9 mouse cellular contexts compared by ENCODE assay signal in the genomic region with DNA sequence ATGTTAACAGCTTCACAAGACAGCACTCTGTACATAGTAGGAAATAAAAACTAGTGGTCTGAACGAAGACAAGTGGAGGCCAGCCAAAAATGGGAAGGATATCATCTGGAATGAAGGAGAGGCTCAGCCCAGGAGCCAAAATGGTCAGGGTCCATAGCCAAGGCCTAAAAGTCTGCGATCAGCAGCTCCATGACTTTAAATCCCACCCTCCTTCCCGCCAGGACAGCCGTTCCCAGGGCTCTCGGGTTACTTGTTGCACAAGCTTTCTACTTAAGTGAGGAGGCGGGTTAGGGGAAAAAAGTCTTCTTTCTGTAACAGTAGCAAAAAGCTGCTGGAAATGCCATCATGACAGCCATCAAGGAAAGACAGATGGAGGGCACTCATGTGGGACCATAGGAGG. TPM values are rescaled to one million over a fixed set of nuclear protein-coding genes. Genes with fewer than 3 reads are reported as not detected.
DNase-seq lines count a peak whose midpoint lies in the region; ATAC-seq lines count a peak whose summit lies in the region.
"Had no signal": no experiment of that assay in that cellular context is flagged by ENCODE, and none has a peak within 500 bp of the region (broad histone marks: within the 10 kb centered on the region; RNA-seq: fewer than 3 reads in every experiment).

No protein-coding gene starts in this region.

- no peaks in the 10 kb centered on the region for H3K27me3 ChIP-seq in heart, embryonic 16.5 days (ENCODE audit: control insufficient read depth, insufficient read depth, low read length)
- H3K27me3 ChIP-seq in limb, embryonic 15.5 days, result no peaks in the 10 kb centered on the region

- peaks cover 28% of the 10 kb centered on the region for H3K4me1 ChIP-seq in heart, embryonic 16.5 days (ENCODE audit: control insufficient read depth, insufficient read depth, low read length)
- peaks cover 25% of the 10 kb centered on the region for H3K4me1 ChIP-seq in limb, embryonic 15.5 days

- no peak overlapping the region for H3K9ac ChIP-seq in heart, embryonic 16.5 days (ENCODE audit: low read length)
- no peak overlapping the region for H3K9ac ChIP-seq in limb, embryonic 15.5 days

- H3K36me3 ChIP-seq in heart, embryonic 16.5 days (ENCODE audit: control insufficient read depth, insufficient read depth), result peaks cover 51% of the 10 kb centered on the region
- H3K36me3 ChIP-seq in limb, embryonic 15.5 days, result peaks cover 81% of the 10 kb centered on the region

- peak; percentile 36 for DNase-seq in adrenal gland, postnatal 10 days
- no peak for DNase-seq in adrenal gland, adult 18-20 months (ENCODE audit: low spot score in 2 of 2)
- peak; percentile 41 for DNase-seq in R1 (ENCODE audit: low read depth, low spot score)
- DNase-seq in natural killer cell, adult 2 months (ENCODE audit: low spot score in 2 of 2), result no peak
- DNase-seq in yolk sac, embryonic 10.5 days (ENCODE audit: low spot score), result no peak
- no peak for DNase-seq in MN1 (ENCODE audit: low spot score)

- peak overlapping the region; percentile 91 for H3K27ac ChIP-seq in heart, embryonic 16.5 days (ENCODE audit: low read length)
- peak overlapping the region; percentile 59 for H3K27ac ChIP-seq in limb, embryonic 15.5 days

- H3K9me3 ChIP-seq in heart, embryonic 16.5 days (replicated peaks; ENCODE audit: control insufficient read depth, low read length), result no peaks in the 10 kb centered on the region
- no peaks in the 10 kb centered on the region for H3K9me3 ChIP-seq in limb, embryonic 15.5 days

- WGBS in heart, embryonic 16.5 days, result 51% methylated on average over 6 of the region's 6 CpGs
- WGBS in limb, embryonic 15.5 days, result 39% methylated on average over 6 of the region's 6 CpGs

- no peak overlapping the region for H3K4me3 ChIP-seq in heart, embryonic 16.5 days (ENCODE audit: low read length)
- no peak overlapping the region for H3K4me3 ChIP-seq in limb, embryonic 15.5 days

- no peak for ATAC-seq in heart, embryonic 16.5 days (replicated peaks; ENCODE audit: extremely low read depth, insufficient read depth, low FRiP score)
- no peak for ATAC-seq in limb, embryonic 15.5 days (ENCODE audit: insufficient number of reproducible peaks, low FRiP score, low TSS enrichment, low read depth)

- H3K4me2 ChIP-seq in heart, embryonic 16.5 days (ENCODE audit: low read depth, low read length), result no peak overlapping the region
- no peak overlapping the region for H3K4me2 ChIP-seq in limb, embryonic 15.5 days

RNA-seq across cellular contexts. Expression of a gene that starts 19.8 kb away (rescaled TPM):
- under 1 TPM in 1 of 2 experiments, not detected in 1; 0.42 TPM for total RNA-seq in adrenal gland, postnatal 10 days (2021)
- under 1 TPM in 1 of 2 experiments, not detected in 1; 0.19 TPM for total RNA-seq in adrenal gland, adult 18-20 months (2021)
- 0.20 and 0.85 TPM in 2 replicates for polyA plus RNA-seq in heart, embryonic 16.5 days (2015; fragmentation: Nextera tagmentation; extraction: Ambion mirVana)
- polyA plus RNA-seq in limb, embryonic 15.5 days (2015; fragmentation: Nextera tagmentation; extraction: Ambion mirVana), result 19.0 and 20.6 TPM in 2 replicates
- total RNA-seq: megakaryocyte-erythroid progenitor cell, adult 5-6 weeks had no signal

RNA-seq across cellular contexts. Expression of a gene that starts 42.5 kb away (rescaled TPM):
- 10 to 100 TPM; 24.9 to 31.7 TPM for total RNA-seq in adrenal gland, postnatal 10 days (2021)
- total RNA-seq in adrenal gland, adult 18-20 months (2021), result 1 to 10 TPM; 5.2 to 8.8 TPM
- polyA plus RNA-seq in heart, embryonic 16.5 days (2015; fragmentation: Nextera tagmentation; extraction: Ambion mirVana), result 8.6 and 8.9 TPM in 2 replicates
- polyA plus RNA-seq in limb, embryonic 15.5 days (2015; fragmentation: Nextera tagmentation; extraction: Ambion mirVana), result 16.7 and 17.5 TPM in 2 replicates
- total RNA-seq: megakaryocyte-erythroid progenitor cell, adult 5-6 weeks had no signal

Comparison
In these comparisons a context has a peak if more than half of its experiments do, and no peak if none do; other contexts are left out.
1. DNase-seq: peak in adrenal gland, postnatal 10 days (single experiment) and R1 (single experiment); none in adrenal gland, adult 18-20 months (0 of 2), natural killer cell, adult 2 months (0 of 2), yolk sac, embryonic 10.5 days (single experiment) and MN1 (single experiment).